Mouse (Mus musculus): ENCODE results near the gene Plaur. TPM values are rescaled to one million over a fixed set of nuclear protein-coding genes. Genes with fewer than 3 reads are reported as not detected.
A peak's percentile ranks its signal among the peaks of the same experiment; 100 is the strongest.
"Not testable (repeated sequence)": the region's sequence is repeated elsewhere in the genome, so short reads cannot be mapped to it uniquely, and the experiment has no call there.

The Plaur gene
- polyA plus RNA-seq, 1 experiment: 191 TPM

GRCm38 (mm10) chr7:24481474-24482207 is 19.4 kb downstream of the Plaur start, which contains the start of gene Cadm4:
TSS of gene Cadm4 (plus strand) at chr7:24482023.
- TF ChIP-seq MYOD1 (IDR thresholded peaks at IDR 0.05; ENCODE audit: control insufficient read depth, insufficient read length, low read depth) (no peak), CEBPB (IDR thresholded peaks at IDR 0.05; ENCODE audit: low read depth) (no peak), MAX (IDR thresholded peaks at IDR 0.05) (no peak), MYOG (IDR thresholded peaks at IDR 0.05; ENCODE audit: control insufficient read depth, extremely low read depth, insufficient read length) (no peak), USF1 (IDR thresholded peaks at IDR 0.05; ENCODE audit: low read depth) (no peak), CTCF (IDR thresholded peaks at IDR 0.05; ENCODE audit: control insufficient read depth, insufficient read depth, insufficient read length) (no peak), FOSL1 (IDR thresholded peaks at IDR 0.05; ENCODE audit: insufficient read depth, low read length, poor library complexity, severe bottlenecking) (no peak)
- peak within 1 kb of the TSS; percentile 72 for H3ac ChIP-seq (ENCODE audit: control insufficient read depth, insufficient read length, low read depth)
- peaks cover 12% of the 10 kb centered on the region for H3K36me3 ChIP-seq (ENCODE audit: control insufficient read depth, insufficient read depth)
- H3K79me2 ChIP-seq (ENCODE audit: control insufficient read depth, insufficient read depth): no peaks in the 10 kb centered on the region
- H3K27me3 ChIP-seq (ENCODE audit: control insufficient read depth, insufficient read depth, insufficient read length): no peaks in the 10 kb centered on the region
- H3K4me3 ChIP-seq (ENCODE audit: insufficient read depth, poor library complexity, severe bottlenecking): peak within 1 kb of the TSS; percentile 46
- no peaks in the 10 kb centered on the region for H3K79me3 ChIP-seq (ENCODE audit: low read depth)

- Histone ChIP-seq H3K4me3 (ENCODE audit: insufficient read depth, poor library complexity, severe bottlenecking) (peak overlapping the region; percentile 46), H3K27me3 (ENCODE audit: control insufficient read depth, insufficient read depth, insufficient read length) (no peaks in the 10 kb centered on the region), H3K79me2 (ENCODE audit: control insufficient read depth, insufficient read depth) (no peaks in the 10 kb centered on the region), H3ac (ENCODE audit: control insufficient read depth, insufficient read length, low read depth) (peak overlapping the region; percentile 49), H3K36me3 (ENCODE audit: control insufficient read depth, insufficient read depth) (peaks cover 4% of the 10 kb centered on the region), H3K79me3 (ENCODE audit: low read depth) (no peaks in the 10 kb centered on the region)
- TF ChIP-seq CTCF (IDR thresholded peaks at IDR 0.05; ENCODE audit: control insufficient read depth, insufficient read depth, insufficient read length): no peak
Measured at GRCm38 (mm10) chr7:24482208-24483020, 20.1 kb downstream of the Plaur start.

GRCm38 (mm10) chr7:24483291-24483690 is 21.0 kb downstream of the Plaur start:
- not testable (repeated sequence) for H3ac ChIP-seq (ENCODE audit: control insufficient read depth, insufficient read length, low read depth); H3K79me3 ChIP-seq (ENCODE audit: low read depth); H3K36me3 ChIP-seq (ENCODE audit: control insufficient read depth, insufficient read depth); H3K79me2 ChIP-seq (ENCODE audit: control insufficient read depth, insufficient read depth); H3K27me3 ChIP-seq (ENCODE audit: control insufficient read depth, insufficient read depth, insufficient read length); H3K4me3 ChIP-seq (ENCODE audit: insufficient read depth, poor library complexity, severe bottlenecking)

- H3K79me3 ChIP-seq (ENCODE audit: low read depth): no peaks in the 10 kb centered on the region
- no peaks in the 10 kb centered on the region for H3K27me3 ChIP-seq (ENCODE audit: control insufficient read depth, insufficient read depth, insufficient read length)
- H3K4me3 ChIP-seq (ENCODE audit: insufficient read depth, poor library complexity, severe bottlenecking): no peak overlapping the region
- TF ChIP-seq FOSL1 (IDR thresholded peaks at IDR 0.05; ENCODE audit: insufficient read depth, low read length, poor library complexity, severe bottlenecking): no peak
- TF ChIP-seq USF1 (IDR thresholded peaks at IDR 0.05; ENCODE audit: low read depth): no peak
- TF ChIP-seq CEBPB (IDR thresholded peaks at IDR 0.05; ENCODE audit: low read depth): no peak
- no peak for TF ChIP-seq MYOD1 (IDR thresholded peaks at IDR 0.05; ENCODE audit: control insufficient read depth, insufficient read length, low read depth)
- TF ChIP-seq MAX (IDR thresholded peaks at IDR 0.05): no peak
- no peak for TF ChIP-seq CTCF (IDR thresholded peaks at IDR 0.05; ENCODE audit: control insufficient read depth, insufficient read depth, insufficient read length)
- TF ChIP-seq MYOG (IDR thresholded peaks at IDR 0.05; ENCODE audit: control insufficient read depth, extremely low read depth, insufficient read length): no peak
- H3ac ChIP-seq (ENCODE audit: control insufficient read depth, insufficient read length, low read depth): no peak overlapping the region
- H3K36me3 ChIP-seq (ENCODE audit: control insufficient read depth, insufficient read depth): no peaks in the 10 kb centered on the region
- H3K79me2 ChIP-seq (ENCODE audit: control insufficient read depth, insufficient read depth): no peaks in the 10 kb centered on the region
Measured at GRCm38 (mm10) chr7:24485481-24485880, 23.2 kb downstream of the Plaur start.

- Histone ChIP-seq H3ac (ENCODE audit: control insufficient read depth, insufficient read length, low read depth) (no peak overlapping the region), H3K27me3 (ENCODE audit: control insufficient read depth, insufficient read depth, insufficient read length) (no peaks in the 10 kb centered on the region), H3K36me3 (ENCODE audit: control insufficient read depth, insufficient read depth) (no peaks in the 10 kb centered on the region), H3K4me3 (ENCODE audit: insufficient read depth, poor library complexity, severe bottlenecking) (no peak overlapping the region), H3K79me3 (ENCODE audit: low read depth) (no peaks in the 10 kb centered on the region), H3K79me2 (ENCODE audit: control insufficient read depth, insufficient read depth) (no peaks in the 10 kb centered on the region)
- no peak for TF ChIP-seq MYOD1 (IDR thresholded peaks at IDR 0.05; ENCODE audit: control insufficient read depth, insufficient read length, low read depth)
- no peak for TF ChIP-seq CTCF (IDR thresholded peaks at IDR 0.05; ENCODE audit: control insufficient read depth, insufficient read depth, insufficient read length)
- no peak for TF ChIP-seq MAX (IDR thresholded peaks at IDR 0.05)
- no peak for TF ChIP-seq MYOG (IDR thresholded peaks at IDR 0.05; ENCODE audit: control insufficient read depth, extremely low read depth, insufficient read length)
- no peak for TF ChIP-seq FOSL1 (IDR thresholded peaks at IDR 0.05; ENCODE audit: insufficient read depth, low read length, poor library complexity, severe bottlenecking)
- no peak for TF ChIP-seq CEBPB (IDR thresholded peaks at IDR 0.05; ENCODE audit: low read depth)
- TF ChIP-seq USF1 (IDR thresholded peaks at IDR 0.05; ENCODE audit: low read depth): no peak
Measured at GRCm38 (mm10) chr7:24486654-24487130, 24.4 kb downstream of the Plaur start.

- Histone ChIP-seq H3K4me3 (ENCODE audit: insufficient read depth, poor library complexity, severe bottlenecking) (no peak overlapping the region), H3K27me3 (ENCODE audit: control insufficient read depth, insufficient read depth, insufficient read length) (no peaks in the 10 kb centered on the region), H3K79me2 (ENCODE audit: control insufficient read depth, insufficient read depth) (no peaks in the 10 kb centered on the region), H3ac (ENCODE audit: control insufficient read depth, insufficient read length, low read depth) (no peak overlapping the region), H3K79me3 (ENCODE audit: low read depth) (no peaks in the 10 kb centered on the region), H3K36me3 (ENCODE audit: control insufficient read depth, insufficient read depth) (no peaks in the 10 kb centered on the region)
- no peak for TF ChIP-seq MYOD1 (IDR thresholded peaks at IDR 0.05; ENCODE audit: control insufficient read depth, insufficient read length, low read depth)
- TF ChIP-seq FOSL1 (IDR thresholded peaks at IDR 0.05; ENCODE audit: insufficient read depth, low read length, poor library complexity, severe bottlenecking): no peak
- no peak for TF ChIP-seq CTCF (IDR thresholded peaks at IDR 0.05; ENCODE audit: control insufficient read depth, insufficient read depth, insufficient read length)
- TF ChIP-seq MYOG (IDR thresholded peaks at IDR 0.05; ENCODE audit: control insufficient read depth, extremely low read depth, insufficient read length): no peak
- TF ChIP-seq MAX (IDR thresholded peaks at IDR 0.05): no peak
- no peak for TF ChIP-seq CEBPB (IDR thresholded peaks at IDR 0.05; ENCODE audit: low read depth)
- no peak for TF ChIP-seq USF1 (IDR thresholded peaks at IDR 0.05; ENCODE audit: low read depth)
Measured at GRCm38 (mm10) chr7:24487403-24487802, 25.1 kb downstream of the Plaur start.

Data from C2C12 (cell line).